Mouse (Mus musculus): ENCODE data around the gene Dock1.

DNA sequence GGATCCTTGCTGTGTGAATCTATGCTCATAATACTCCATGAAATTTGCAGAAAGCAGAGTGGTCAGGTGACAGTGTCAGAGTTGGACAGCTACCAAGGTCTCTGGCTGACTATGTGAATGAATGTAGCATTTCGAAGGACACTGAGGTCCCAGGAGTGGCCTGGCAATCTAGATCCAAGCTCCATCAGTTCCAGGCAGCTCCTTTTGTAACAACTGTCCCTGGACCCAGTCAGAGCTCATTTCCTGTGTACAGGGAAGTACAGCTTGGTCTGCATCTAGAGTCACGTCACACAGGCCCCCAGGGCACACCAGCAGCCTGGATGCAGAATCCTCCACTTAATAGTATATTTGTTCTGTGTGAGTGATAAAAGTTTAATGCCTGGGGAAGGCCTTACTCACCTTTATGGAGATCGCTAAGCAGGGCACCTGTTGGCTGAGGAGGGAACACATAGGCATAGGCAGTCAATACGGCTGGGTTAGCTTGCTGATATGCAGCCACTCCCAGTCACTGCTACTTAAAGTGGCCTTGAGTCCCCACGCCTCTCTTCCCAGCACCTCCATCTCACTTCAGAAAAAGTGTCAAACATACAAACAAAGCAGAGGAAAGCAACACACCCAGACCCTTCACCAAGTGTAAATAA lies 4.7 kb upstream of the Dock1 start:
- no peak for TF ChIP-seq GATA1 (IDR thresholded peaks at IDR 0.05; ENCODE audit: borderline replicate concordance, low read length)
- TF ChIP-seq FLI1 (IDR thresholded peaks at IDR 0.05; ENCODE audit: low read length): no peak
